Comparison of ENCODE assay signal across 36 mouse cellular contexts in the genomic region with DNA sequence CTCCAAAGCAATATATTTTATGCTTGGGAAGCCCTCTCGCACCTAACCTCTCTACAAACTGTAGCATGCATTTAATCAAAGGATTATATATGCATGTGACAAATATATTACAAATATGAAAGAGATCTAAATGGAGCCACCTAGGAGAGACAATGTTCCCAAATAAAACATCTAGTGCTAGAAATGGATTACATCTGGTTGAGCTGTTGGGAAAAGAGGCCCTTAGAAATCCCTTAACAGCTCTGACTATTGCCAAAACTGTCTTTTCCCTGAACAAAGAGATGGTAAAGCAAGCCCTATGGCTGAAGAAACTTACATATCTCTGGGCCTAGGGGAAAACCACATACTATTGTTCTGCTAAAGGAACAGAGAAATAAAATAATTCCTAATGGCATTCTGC.
"Had no signal": no experiment of that assay in that cellular context is flagged by ENCODE, and none has a peak within 500 bp of the region (broad histone marks: within the 10 kb centered on the region; RNA-seq: fewer than 3 reads in every experiment).

No protein-coding gene starts in this region.

- H3K9me3 ChIP-seq: heart, embryonic 10.5 days; heart, embryonic 12.5 days; heart, embryonic 13.5 days; heart, embryonic 15.5 days; hindbrain, embryonic 10.5 days; hindbrain, embryonic 12.5 days; hindbrain, embryonic 13.5 days; hindbrain, embryonic 15.5 days; intestine, embryonic 15.5 days; kidney, embryonic 15.5 days had no signal

- H3K4me1 ChIP-seq: heart, embryonic 10.5 days; heart, embryonic 12.5 days; heart, embryonic 13.5 days; hindbrain, embryonic 10.5 days; hindbrain, embryonic 12.5 days; hindbrain, embryonic 13.5 days; hindbrain, embryonic 15.5 days; intestine, embryonic 15.5 days; kidney, embryonic 15.5 days had no signal

- H3K27ac ChIP-seq: heart, adult 2 months; heart, embryonic 10.5 days; heart, embryonic 13.5 days; heart, embryonic 15.5 days; hindbrain, embryonic 10.5 days; hindbrain, embryonic 12.5 days; hindbrain, embryonic 13.5 days; hindbrain, embryonic 14.5 days; hindbrain, embryonic 15.5 days; hindbrain, postnatal 0 days; intestine, embryonic 15.5 days; kidney, embryonic 15.5 days; kidney, postnatal 0 days; layer of hippocampus, adult 2 months had no signal

- H3K4me3 ChIP-seq: heart, adult 2 months; heart, embryonic 10.5 days; heart, embryonic 12.5 days; heart, embryonic 13.5 days; heart, embryonic 15.5 days; hindbrain, embryonic 10.5 days; hindbrain, embryonic 12.5 days; hindbrain, embryonic 13.5 days; hindbrain, embryonic 15.5 days; intestine, embryonic 15.5 days; kidney, embryonic 15.5 days; layer of hippocampus, adult 2 months had no signal

- ATAC-seq: hindbrain, embryonic 16.5 days; hindbrain, postnatal 0 days; inflammation-experienced regulatory T-cells, adult 6 months; intestine, embryonic 15.5 days; intestine, embryonic 16.5 days; intestine, postnatal 0 days had no signal

- H3K9ac ChIP-seq: heart, embryonic 12.5 days; heart, embryonic 13.5 days; heart, embryonic 15.5 days; hindbrain, embryonic 12.5 days; hindbrain, embryonic 13.5 days; hindbrain, embryonic 14.5 days; hindbrain, embryonic 15.5 days; intestine, embryonic 15.5 days; kidney, embryonic 15.5 days had no signal

- H3K4me2 ChIP-seq: heart, embryonic 11.5 days; heart, embryonic 12.5 days; heart, embryonic 13.5 days; heart, embryonic 15.5 days; hindbrain, embryonic 12.5 days; hindbrain, embryonic 13.5 days; hindbrain, embryonic 14.5 days; hindbrain, embryonic 15.5 days; intestine, embryonic 15.5 days; kidney, embryonic 15.5 days had no signal

- DNase-seq: heart, adult 18-20 months; heart, adult 2 months; heart, postnatal 10 days; heart, postnatal 14 days; heart, postnatal 36 days; heart, postnatal 4 days; kidney, adult 11 months; kidney, adult 18-20 months; kidney, adult 2 months; kidney, adult 8-10 months; kidney, adult 9 months; kidney, postnatal 10 days; kidney, postnatal 14 days; kidney, postnatal 25 days; kidney, postnatal 36 days; kidney, postnatal 4 days; layer of hippocampus, adult 9-11 months had no signal

- H3K27me3 ChIP-seq: heart, embryonic 12.5 days; heart, embryonic 13.5 days; heart, embryonic 15.5 days; hindbrain, embryonic 12.5 days; hindbrain, embryonic 13.5 days; hindbrain, embryonic 15.5 days; intestine, embryonic 15.5 days; kidney, embryonic 15.5 days had no signal

- H3K36me3 ChIP-seq: heart, embryonic 10.5 days; heart, embryonic 12.5 days; heart, embryonic 13.5 days; heart, embryonic 15.5 days; hindbrain, embryonic 10.5 days; hindbrain, embryonic 12.5 days; hindbrain, embryonic 13.5 days; hindbrain, embryonic 15.5 days; intestine, embryonic 15.5 days; kidney, embryonic 15.5 days had no signal
